ENCODE assay signal across 19 mouse cellular contexts in genomic region chr2:113399718-113400117, GRCm38 (mm10).
DNase-seq lines count a peak whose midpoint lies in the region; ATAC-seq lines count a peak whose summit lies in the region.
"Had no signal": no experiment of that assay in that cellular context is flagged by ENCODE, and none has a peak within 500 bp of the region (broad histone marks: within the 10 kb centered on the region; RNA-seq: fewer than 3 reads in every experiment).

No protein-coding gene starts in this region.

- ATAC-seq in erythroblast, adult 5-6 weeks (replicated peaks; ENCODE audit: low FRiP score, poor library complexity, severe bottlenecking) = no peak
- ATAC-seq: forebrain, embryonic 13.5 days; forebrain, embryonic 16.5 days; hindbrain, embryonic 16.5 days; intestine, embryonic 15.5 days; Patski had no signal

- DNase-seq in heart, adult 11 months = peak; percentile 84
- no peak for DNase-seq in heart, postnatal 4 days
- peak; percentile 92 for DNase-seq in 3T3-L1 (ENCODE audit: low read depth, low spot score)
- DNase-seq in brain, adult 2 months (ENCODE audit: low read depth, low spot score) = peak; percentile 32
- no peak for DNase-seq in cerebellum, adult 9-11 months
- DNase-seq: adrenal gland, adult 2 months; adrenal gland, postnatal 14 days; cerebellum, adult 11-12 months; cerebellum, adult 8-10 months; cerebellum, postnatal 14 days; gastrocnemius, postnatal 36 days; kidney, adult 11 months; kidney, adult 8-10 months had no signal

Comparison
In these comparisons a context has a peak if more than half of its experiments do, and no peak if none do; other contexts are left out.
1. DNase-seq: peak in heart, adult 11 months (single experiment), 3T3-L1 (single experiment) and brain, adult 2 months (single experiment); none in heart, postnatal 4 days (single experiment) and cerebellum, adult 9-11 months (single experiment).